Mouse (Mus musculus) midbrain, embryonic 14.5 days (tissue): Measurements from ENCODE around the gene Hist3h2ba. TPM values are rescaled to one million over a fixed set of nuclear protein-coding genes. Genes with fewer than 3 reads are reported as not detected.
A peak's percentile ranks its signal among the peaks of the same experiment; 100 is the strongest.
"Not testable (repeated sequence)": the region's sequence is repeated elsewhere in the genome, so short reads cannot be mapped to it uniquely, and the experiment has no call there.

Experiments used
- ATAC-seq: fragments of 200-750 bp; cut with Nextera tagmentation; 2 replicates; pipeline ENCODE4 v1.8.0; 2017; ENCODE audit warnings: moderate number of reproducible peaks, moderate library complexity; ENCODE audit not compliant: low FRiP score, low TSS enrichment
- DNase-seq: peaks from one replicate; pipeline ENCODE4 v3.0.0-alpha.2; 2015
- H3K27ac ChIP-seq: fragments of 300-500 bp; sonication (generic); replicated peaks from 2 replicates; pipeline ENCODE4 v1.5.1; 2014; ENCODE audit warnings: mild to moderate bottlenecking, low read depth, low read length, moderate library complexity
- H3K27me3 ChIP-seq: fragments of 300-500 bp; sonication (generic); 2 replicates; pipeline ENCODE4 v1.6.1; 2014; ENCODE audit warnings: low read length, control low read depth, mixed read lengths; ENCODE audit not compliant: control insufficient read depth, insufficient read depth
- H3K36me3 ChIP-seq: fragments of 300-500 bp; sonication (generic); 2 replicates; pipeline ENCODE4 v1.6.1; 2014; ENCODE audit warnings: low read length, control low read depth; ENCODE audit not compliant: control insufficient read depth, insufficient read depth
- H3K4me1 ChIP-seq: fragments of 300-500 bp; sonication (generic); 2 replicates; pipeline ENCODE4 v1.6.1; 2014; ENCODE audit warnings: mild to moderate bottlenecking, antibody characterized with exemption, low read length, control low read depth; ENCODE audit not compliant: control insufficient read depth, insufficient read depth
- H3K4me2 ChIP-seq: fragments of 300-500 bp; sonication (generic); 2 replicates; pipeline ENCODE4 v1.6.1; 2014; ENCODE audit warnings: mild to moderate bottlenecking, low read length, moderate library complexity
- H3K4me3 ChIP-seq: fragments of 300-500 bp; sonication (generic); replicated peaks from 2 replicates; pipeline ENCODE4 v1.5.1; 2014; ENCODE audit warnings: low read depth, low read length
- H3K9ac ChIP-seq: fragments of 300-500 bp; sonication (generic); replicated peaks from 2 replicates; pipeline ENCODE4 v1.6.1; 2014; ENCODE audit warnings: mild to moderate bottlenecking, low read length, moderate library complexity
- H3K9me3 ChIP-seq: fragments of 300-500 bp; sonication (generic); 2 replicates; pipeline ENCODE4 v1.6.1; 2016; ENCODE audit warnings: low read length, control low read depth, mixed read lengths; ENCODE audit not compliant: control insufficient read depth
- WGBS: fragments of 180-500 bp; shearing (Covaris S2); extraction: QIAGEN DNeasy Blood & Tissue Kit; methylation state at CpG from one replicate; pipeline ENCODE4 v1.1.7; 2014; 5-methylcytosine and 5-hydroxymethylcytosine counted together
- polyA plus RNA-seq: library from polyadenylated mRNA; unstranded; fragments of >200 nt; fragmentation: Nextera tagmentation; extraction: Ambion mirVana; gene quantifications from 2 replicates; pipeline ENCODE4 v1.2.1, GENCODE M21; 2014

Hist3h2ba gene
- polyA plus RNA-seq, 1 experiment from 2014 or later: 239 TPM

GRCm38 (mm10) chr11:58947798-58948528 is 757 bp upstream of the Hist3h2ba start:
- DNase-seq (peak; percentile 86), ATAC-seq (peak; percentile 70)
- Histone ChIP-seq H3K4me2 (peak overlapping the region; percentile 75), H3K4me3 (peak overlapping the region; percentile 61), H3K4me1 (peaks cover 24% of the 10 kb centered on the region), H3K27me3 (no peaks in the 10 kb centered on the region), H3K36me3 (no peaks in the 10 kb centered on the region), H3K9ac (peak overlapping the region; percentile 82), H3K9me3 (no peaks in the 10 kb centered on the region), H3K27ac (peak overlapping the region; percentile 99)
- WGBS: 9% methylated on average over 23 of the region's 23 CpGs

- peak overlapping the region; percentile 98 for H3K9ac ChIP-seq
- no peaks in the 10 kb centered on the region for H3K9me3 ChIP-seq
- peaks cover 26% of the 10 kb centered on the region for H3K4me1 ChIP-seq
- no peaks in the 10 kb centered on the region for H3K36me3 ChIP-seq
- ATAC-seq: peak; percentile 57; the same call in 1 of the 2 replicates
- H3K4me2 ChIP-seq: peak overlapping the region; percentile 75
- WGBS: 1% methylated on average over 20 of the region's 20 CpGs
- DNase-seq: peak; percentile 88
- no peaks in the 10 kb centered on the region for H3K27me3 ChIP-seq
- peak overlapping the region; percentile 99 for H3K27ac ChIP-seq
- peak overlapping the region; percentile 61 for H3K4me3 ChIP-seq
These were observed 1.0 kb downstream of the Hist3h2ba start for GRCm38 (mm10) chr11:58949480-58950431.

- peak; percentile 44 for DNase-seq
- Histone ChIP-seq H3K4me3 (peak overlapping the region; percentile 61; the same call in 1 of the 2 replicates), H3K27ac (peak overlapping the region; percentile 99), H3K9ac (peak overlapping the region; percentile 98; the same call in 1 of the 2 replicates), H3K36me3 (no peaks in the 10 kb centered on the region), H3K27me3 (no peaks in the 10 kb centered on the region), H3K9me3 (no peaks in the 10 kb centered on the region), H3K4me1 (peaks cover 26% of the 10 kb centered on the region), H3K4me2 (peak overlapping the region; percentile 75)
- no peak for ATAC-seq
- 54% methylated on average over 5 of the region's 5 CpGs for WGBS
These were observed 2.5 kb downstream of the Hist3h2ba start for GRCm38 (mm10) chr11:58951210-58951609.

- peak overlapping the region; percentile 64 for H3K4me2 ChIP-seq
These were observed 4.8 kb downstream of the Hist3h2ba start for GRCm38 (mm10) chr11:58953351-58954169.

GRCm38 (mm10) chr11:58954170-58954419 is 5.4 kb downstream of the Hist3h2ba start:
- ATAC-seq: not testable (repeated sequence)

More at GRCm38 (mm10) chr11:58953351-58954169, 4.8 kb downstream of the Hist3h2ba start:
- Histone ChIP-seq H3K4me3 (peak overlapping the region; percentile 53), H3K4me1 (peaks cover 42% of the 10 kb centered on the region), H3K27ac (peak overlapping the region; percentile 99), H3K36me3 (peaks cover 11% of the 10 kb centered on the region), H3K27me3 (no peaks in the 10 kb centered on the region), H3K9ac (peak overlapping the region; percentile 93), H3K9me3 (no peaks in the 10 kb centered on the region)
- DNase-seq: peak; percentile 84
- under 1% methylated on average over 33 of the region's 33 CpGs for WGBS
- ATAC-seq: peak; percentile 32

GRCm38 (mm10) chr11:58954420-58955142 is 5.9 kb downstream of the Hist3h2ba start, which contains the start of the genes Hist3h2a and Trim17:
Hist3h2a (plus strand) TSS chr11:58954685.
Trim17 (plus strand) TSS chr11:58954685.
- peaks cover 11% of the 10 kb centered on the region for H3K36me3 ChIP-seq
- H3K4me1 ChIP-seq: peaks cover 47% of the 10 kb centered on the region
- peak within 1 kb of the TSS; percentile 99 for H3K27ac ChIP-seq
- H3K9ac ChIP-seq: peak within 1 kb of the TSS; percentile 93
- H3K9me3 ChIP-seq: no peaks in the 10 kb centered on the region
- DNase-seq (peak; percentile 99), ATAC-seq (peak; percentile 92)
- under 1% methylated on average over 49 of the region's 49 CpGs for WGBS
- no peaks in the 10 kb centered on the region for H3K27me3 ChIP-seq
- H3K4me2 ChIP-seq: peak within 1 kb of the TSS; percentile 64
- peak within 1 kb of the TSS; percentile 53 for H3K4me3 ChIP-seq

More at GRCm38 (mm10) chr11:58954170-58954419, 5.4 kb downstream of the Hist3h2ba start:
- Histone ChIP-seq H3K4me2 (peak overlapping the region; percentile 64), H3K36me3 (peaks cover 11% of the 10 kb centered on the region), H3K4me3 (peak overlapping the region; percentile 53), H3K27ac (peak overlapping the region; percentile 99), H3K9ac (peak overlapping the region; percentile 93), H3K4me1 (peaks cover 42% of the 10 kb centered on the region)
- DNase-seq, H3K27me3 ChIP-seq, H3K9me3 ChIP-seq: not testable (repeated sequence)
- 0% methylated on average over 17 of the region's 17 CpGs for WGBS

GRCm38 (mm10) chr11:58955143-58955867 is 6.6 kb downstream of the Hist3h2ba start:
- peak; percentile 70 for DNase-seq
- Histone ChIP-seq H3K4me2 (peak overlapping the region; percentile 64), H3K4me3 (peak overlapping the region; percentile 53), H3K4me1 (peaks cover 50% of the 10 kb centered on the region), H3K9me3 (no peaks in the 10 kb centered on the region), H3K27me3 (no peaks in the 10 kb centered on the region), H3K9ac (peak overlapping the region; percentile 71), H3K27ac (peak overlapping the region; percentile 99), H3K36me3 (peaks cover 11% of the 10 kb centered on the region)
- peak; percentile 19 for ATAC-seq
- under 1% methylated on average over 20 of the region's 20 CpGs for WGBS
